Comparison of ENCODE assay signal across 18 mouse cellular contexts in the genomic region with DNA sequence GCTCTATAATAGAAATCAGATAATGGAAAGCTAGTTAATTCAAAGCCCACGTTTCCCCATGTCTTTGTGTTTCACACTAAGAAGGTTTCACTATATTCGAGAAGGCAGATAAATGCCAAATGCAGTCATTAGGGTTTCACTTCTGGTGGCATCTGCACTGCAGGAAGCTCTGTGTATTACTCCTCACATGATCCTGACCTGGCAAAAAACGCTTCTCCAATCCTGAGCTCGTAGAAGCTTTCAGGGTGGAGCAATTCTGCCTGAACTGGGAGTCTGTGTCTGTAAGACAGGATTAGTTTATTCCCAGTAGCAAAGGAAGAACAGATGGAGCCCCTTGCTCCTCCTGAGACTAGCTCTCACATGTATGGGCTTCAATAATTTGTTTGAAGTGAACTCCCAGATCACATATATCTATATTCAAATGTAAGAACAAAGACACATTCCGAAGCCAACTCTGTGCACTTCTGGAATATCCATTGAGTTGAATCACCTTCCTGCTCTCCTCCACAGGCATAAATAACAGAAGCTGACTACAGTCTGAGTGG.
A peak's percentile ranks its signal among the peaks of the same experiment; 100 is the strongest.
DNase-seq lines count a peak whose midpoint lies in the region; ATAC-seq lines count a peak whose summit lies in the region.
"Had no signal": no experiment of that assay in that cellular context is flagged by ENCODE, and none has a peak within 500 bp of the region (broad histone marks: within the 10 kb centered on the region; RNA-seq: fewer than 3 reads in every experiment).

No protein-coding gene starts in this region.

- H3K4me2 ChIP-seq in neural tube, embryonic 13.5 days = no peak overlapping the region
- H3K4me2 ChIP-seq in neural tube, embryonic 15.5 days = no peak overlapping the region
- H3K4me2 ChIP-seq in hindbrain, embryonic 16.5 days (ENCODE audit: low read length) = no peak overlapping the region
- H3K4me2 ChIP-seq: embryonic facial prominence, embryonic 12.5 days; limb, embryonic 15.5 days; liver, embryonic 15.5 days had no signal

- no peak for ATAC-seq in neural tube, embryonic 13.5 days (ENCODE audit: low read depth)
- no peak for ATAC-seq in neural tube, embryonic 15.5 days (ENCODE audit: low FRiP score)
- peak; percentile 70 for ATAC-seq in hindbrain, embryonic 16.5 days
- ATAC-seq: lung, postnatal 0 days had no signal

- WGBS in neural tube, embryonic 13.5 days = 68% methylated on average over 5 of the region's 5 CpGs
- WGBS in neural tube, embryonic 15.5 days = 68% methylated on average over 5 of the region's 5 CpGs
- 59% methylated on average over 5 of the region's 5 CpGs for WGBS in hindbrain, embryonic 16.5 days

- no peaks in the 10 kb centered on the region for H3K9me3 ChIP-seq in neural tube, embryonic 13.5 days
- H3K9me3 ChIP-seq in neural tube, embryonic 15.5 days (replicated peaks) = no peaks in the 10 kb centered on the region
- 0 out of 2 replicates have a peak, but pooled peaks cover 3% of the 10 kb centered on the region for H3K9me3 ChIP-seq in hindbrain, embryonic 16.5 days (ENCODE audit: control insufficient read depth, low read length)
- H3K9me3 ChIP-seq: embryonic facial prominence, embryonic 12.5 days; limb, embryonic 15.5 days; liver, embryonic 15.5 days had no signal

- H3K36me3 ChIP-seq in neural tube, embryonic 13.5 days = 0 out of 2 replicates have a peak, but pooled peaks cover 5% of the 10 kb centered on the region
- no peaks in the 10 kb centered on the region for H3K36me3 ChIP-seq in neural tube, embryonic 15.5 days
- peaks cover 3% of the 10 kb centered on the region; the same call in 1 of the 2 replicates for H3K36me3 ChIP-seq in hindbrain, embryonic 16.5 days (ENCODE audit: control insufficient read depth, insufficient read depth, low read length)
- H3K36me3 ChIP-seq: liver, embryonic 15.5 days had no signal

- H3K27me3 ChIP-seq in neural tube, embryonic 13.5 days = no peaks in the 10 kb centered on the region
- no peaks in the 10 kb centered on the region for H3K27me3 ChIP-seq in neural tube, embryonic 15.5 days (replicated peaks)
- no peaks in the 10 kb centered on the region for H3K27me3 ChIP-seq in hindbrain, embryonic 16.5 days (replicated peaks; ENCODE audit: control insufficient read depth, insufficient read depth, low read length)
- H3K27me3 ChIP-seq: embryonic facial prominence, embryonic 12.5 days; limb, embryonic 15.5 days; liver, embryonic 15.5 days had no signal

- H3K9ac ChIP-seq in neural tube, embryonic 13.5 days = no peak overlapping the region
- no peak overlapping the region for H3K9ac ChIP-seq in neural tube, embryonic 15.5 days (replicated peaks)
- H3K9ac ChIP-seq in hindbrain, embryonic 16.5 days (ENCODE audit: low read depth, low read length) = no peak overlapping the region
- H3K9ac ChIP-seq: embryonic facial prominence, embryonic 12.5 days; limb, embryonic 15.5 days; liver, embryonic 15.5 days had no signal

- peak overlapping the region; percentile 28; the same call in 1 of the 2 replicates for H3K27ac ChIP-seq in neural tube, embryonic 13.5 days (replicated peaks)
- H3K27ac ChIP-seq in neural tube, embryonic 15.5 days (replicated peaks) = no peak overlapping the region
- H3K27ac ChIP-seq in hindbrain, embryonic 16.5 days (ENCODE audit: low read depth, low read length) = no peak overlapping the region
- H3K27ac ChIP-seq: embryonic facial prominence, embryonic 12.5 days; limb, embryonic 15.5 days; liver, embryonic 15.5 days had no signal

- H3K4me1 ChIP-seq in neural tube, embryonic 13.5 days (replicated peaks) = 0 out of 2 replicates have a peak, but pooled peaks cover 4% of the 10 kb centered on the region
- no peaks in the 10 kb centered on the region for H3K4me1 ChIP-seq in neural tube, embryonic 15.5 days
- no peaks in the 10 kb centered on the region for H3K4me1 ChIP-seq in hindbrain, embryonic 16.5 days (ENCODE audit: control insufficient read depth, insufficient read depth, low read depth, low read length)
- H3K4me1 ChIP-seq: embryonic facial prominence, embryonic 12.5 days; limb, embryonic 15.5 days; liver, embryonic 15.5 days had no signal

- no peak overlapping the region for H3K4me3 ChIP-seq in neural tube, embryonic 13.5 days
- no peak overlapping the region for H3K4me3 ChIP-seq in neural tube, embryonic 15.5 days (replicated peaks)
- no peak overlapping the region for H3K4me3 ChIP-seq in hindbrain, embryonic 16.5 days (ENCODE audit: low read length)
- H3K4me3 ChIP-seq: embryonic facial prominence, embryonic 12.5 days; limb, embryonic 15.5 days; liver, embryonic 15.5 days had no signal

- peak; percentile 64 for DNase-seq in heart, adult 11 months
- no peak for DNase-seq in heart, postnatal 4 days
- DNase-seq in lung, adult 18-20 months = no peak
- DNase-seq in spleen, adult 12 weeks (ENCODE audit: low spot score) = no peak
- DNase-seq: adrenal gland, postnatal 25 days; B cell, adult 2 months; cerebellum, adult 8-10 months; gastrocnemius, postnatal 25 days; kidney, adult 18-20 months; kidney, postnatal 10 days; right cerebral cortex, postnatal 14 days had no signal
